Mouse (Mus musculus) forelimb bud, embryonic 11.5 days (tissue): ENCODE data around the gene Adh6b.

Experiments
- DNase-seq: peaks from one replicate; pipeline ENCODE4 v3.0.0-alpha.2; 2012; ENCODE audit warnings: low read depth, low spot score

Gene Adh6b

GRCm38 (mm10) chr3:138341471-138341870, at the start of gene Adh6b:
TSS of gene Adh6b (plus strand) at chr3:138341775.
- no peak for DNase-seq

- DNase-seq: no peak
Measured at GRCm38 (mm10) chr3:138293298-138293895, 48.2 kb upstream of the Adh6b start.

GRCm38 (mm10) chr3:138300130-138300529, 41.4 kb upstream of the Adh6b start:
- no peak for DNase-seq

GRCm38 (mm10) chr3:138302676-138303075, 38.9 kb upstream of the Adh6b start:
- DNase-seq: peak; percentile 60

- DNase-seq: no peak
Measured at GRCm38 (mm10) chr3:138303771-138304488, 37.6 kb upstream of the Adh6b start.

- no peak for DNase-seq
Measured at GRCm38 (mm10) chr3:138304489-138304871, 37.1 kb upstream of the Adh6b start.

GRCm38 (mm10) chr3:138305486-138306289, 35.9 kb upstream of the Adh6b start:
- no peak for DNase-seq

- no peak for DNase-seq
Measured at GRCm38 (mm10) chr3:138306290-138306683, 35.3 kb upstream of the Adh6b start.

- no peak for DNase-seq
Measured at GRCm38 (mm10) chr3:138309910-138310309, 31.7 kb upstream of the Adh6b start.

- no peak for DNase-seq
Measured at GRCm38 (mm10) chr3:138311015-138311414, 30.6 kb upstream of the Adh6b start.

- DNase-seq: no peak
Measured at GRCm38 (mm10) chr3:138312965-138313364, 28.6 kb upstream of the Adh6b start, which contains the start of gene Adh6a. TSS of gene Adh6a (plus strand) at chr3:138313286.

GRCm38 (mm10) chr3:138316908-138317472, 24.6 kb upstream of the Adh6b start:
- DNase-seq: no peak

- no peak for DNase-seq
Measured at GRCm38 (mm10) chr3:138325001-138325400, 16.6 kb upstream of the Adh6b start.

- DNase-seq: no peak
Measured at GRCm38 (mm10) chr3:138325466-138325865, 16.1 kb upstream of the Adh6b start.

GRCm38 (mm10) chr3:138333910-138334309, 7.7 kb upstream of the Adh6b start:
- no peak for DNase-seq

GRCm38 (mm10) chr3:138334320-138334719, 7.3 kb upstream of the Adh6b start:
- DNase-seq: no peak

GRCm38 (mm10) chr3:138335566-138335965, 6.0 kb upstream of the Adh6b start:
- no peak for DNase-seq

- DNase-seq: no peak
Measured at GRCm38 (mm10) chr3:138336104-138336754, 5.3 kb upstream of the Adh6b start.

- no peak for DNase-seq
Measured at GRCm38 (mm10) chr3:138347041-138347440, 5.5 kb downstream of the Adh6b start.

- no peak for DNase-seq
Measured at GRCm38 (mm10) chr3:138352012-138352809, 10.6 kb downstream of the Adh6b start.

GRCm38 (mm10) chr3:138358856-138359255, 17.3 kb downstream of the Adh6b start:
- DNase-seq: no peak
